Mouse (Mus musculus): ENCODE data around the gene Marcks. TPM values are rescaled to one million over a fixed set of nuclear protein-coding genes. Genes with fewer than 3 reads are reported as not detected.

The Marcks gene
- total and polyA plus RNA-seq, 2 experiments from 2014 or later = 242 to 341 TPM

DNA sequence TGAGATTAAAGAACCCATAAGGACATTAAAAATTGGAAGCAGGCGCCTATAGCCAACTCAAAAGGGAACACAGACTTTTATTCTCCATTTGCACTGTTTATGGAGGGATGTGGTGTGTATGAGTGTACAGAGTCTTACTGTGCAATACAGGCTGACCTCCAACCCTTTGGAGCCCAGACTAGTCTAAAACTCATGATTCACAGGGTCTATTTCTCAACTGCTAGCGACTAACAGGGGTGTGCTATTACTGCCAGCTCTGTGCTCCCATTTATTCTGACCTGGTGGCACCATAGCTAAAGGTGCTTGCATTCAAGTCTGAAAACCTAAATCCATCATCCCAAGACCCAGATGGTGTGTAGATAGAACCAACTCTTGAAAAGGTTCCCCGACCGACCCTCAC is 2.9 kb upstream of the Marcks start:
- no peak for DNase-seq (ENCODE audit: low spot score)
- no peak for TF ChIP-seq CTCF (IDR thresholded peaks at IDR 0.05; ENCODE audit: low read depth)
- H3K27ac ChIP-seq = peak overlapping the region; percentile 100
- WGBS = 55% methylated on average over 4 of the region's 4 CpGs
- no peaks in the 10 kb centered on the region for H3K36me3 ChIP-seq (ENCODE audit: insufficient read depth, low read length)
- ATAC-seq = no peak
- no peaks in the 10 kb centered on the region for H3K9me3 ChIP-seq (ENCODE audit: low read length)
- peak overlapping the region; percentile 94 for H3K4me3 ChIP-seq (ENCODE audit: low read length)
- H3K4me1 ChIP-seq (ENCODE audit: insufficient read depth, low read length) = no peaks in the 10 kb centered on the region
- H3K27me3 ChIP-seq (ENCODE audit: insufficient read depth, low read length) = no peaks in the 10 kb centered on the region
- H3K4me2 ChIP-seq (ENCODE audit: low read depth, low read length) = peak overlapping the region; percentile 80
- peak overlapping the region; percentile 98 for H3K9ac ChIP-seq (replicated peaks; ENCODE audit: low read length)

DNA sequence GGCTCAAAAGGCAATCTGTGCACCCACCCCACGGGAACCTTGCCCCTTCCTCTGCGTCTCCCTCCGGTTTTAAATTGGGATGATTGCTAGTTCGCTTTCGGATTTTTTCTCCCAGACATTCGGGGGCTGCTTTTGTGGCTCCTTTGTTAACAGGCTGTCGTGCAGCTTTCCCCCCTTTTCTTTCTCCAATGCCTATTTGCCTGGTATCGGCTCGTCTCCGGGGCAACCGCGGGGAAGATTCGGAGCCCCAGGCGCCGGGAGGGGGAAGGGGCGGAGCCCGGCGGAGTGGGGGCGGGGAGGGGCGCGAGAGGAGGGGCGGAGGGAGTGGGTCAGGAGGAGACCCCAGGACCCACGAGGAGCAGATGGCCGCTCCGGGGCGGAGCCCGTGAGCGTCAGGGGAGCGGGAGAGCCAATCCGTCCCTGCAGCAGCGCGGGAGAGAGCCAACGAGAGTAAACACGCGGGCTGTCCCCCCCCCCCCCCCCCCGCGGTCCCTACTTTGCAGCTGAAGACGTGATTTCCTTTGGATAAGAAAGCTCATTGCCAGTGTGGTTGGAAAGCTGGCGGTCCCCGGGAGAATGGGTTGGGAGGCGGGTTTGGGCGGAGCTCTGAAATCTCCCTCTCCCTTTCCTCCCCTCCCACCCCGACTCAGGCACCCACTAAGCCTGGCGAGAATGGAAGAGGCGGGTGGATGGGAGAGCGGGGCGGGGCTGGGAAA is 2.2 kb upstream of the Marcks start:
- Histone ChIP-seq H3K9ac (replicated peaks; ENCODE audit: low read length) (peak overlapping the region; percentile 98), H3K9me3 (ENCODE audit: low read length) (no peaks in the 10 kb centered on the region), H3K27ac (peak overlapping the region; percentile 100), H3K4me3 (ENCODE audit: low read length) (peak overlapping the region; percentile 94), H3K4me2 (ENCODE audit: low read depth, low read length) (peak overlapping the region; percentile 80), H3K36me3 (ENCODE audit: insufficient read depth, low read length) (no peaks in the 10 kb centered on the region), H3K27me3 (ENCODE audit: insufficient read depth, low read length) (no peaks in the 10 kb centered on the region), H3K4me1 (ENCODE audit: insufficient read depth, low read length) (no peaks in the 10 kb centered on the region)
- TF ChIP-seq CTCF (IDR thresholded peaks at IDR 0.05; ENCODE audit: low read depth) = no peak
- DNase-seq (ENCODE audit: low spot score) (peak; percentile 98), ATAC-seq (peak; percentile 93)
- under 1% methylated on average over 39 of the region's 47 CpGs for WGBS

GRCm38 (mm10) chr10:37140166-37140735 is 1.5 kb upstream of the Marcks start:
- Histone ChIP-seq H3K9me3 (ENCODE audit: low read length) (no peaks in the 10 kb centered on the region), H3K27ac (peak overlapping the region; percentile 100), H3K9ac (replicated peaks; ENCODE audit: low read length) (peak overlapping the region; percentile 98), H3K36me3 (ENCODE audit: insufficient read depth, low read length) (no peaks in the 10 kb centered on the region), H3K4me3 (ENCODE audit: low read length) (peak overlapping the region; percentile 94), H3K4me1 (ENCODE audit: insufficient read depth, low read length) (no peaks in the 10 kb centered on the region), H3K4me2 (ENCODE audit: low read depth, low read length) (peak overlapping the region; percentile 80), H3K27me3 (ENCODE audit: insufficient read depth, low read length) (no peaks in the 10 kb centered on the region)
- peak; percentile 14; the same call in 1 of the 2 replicates for TF ChIP-seq CTCF (IDR thresholded peaks at IDR 0.05; ENCODE audit: low read depth)
- under 1% methylated on average over 24 of the region's 24 CpGs for WGBS
- ATAC-seq (peak; percentile 2), DNase-seq (ENCODE audit: low spot score) (peak; percentile 66)

DNA sequence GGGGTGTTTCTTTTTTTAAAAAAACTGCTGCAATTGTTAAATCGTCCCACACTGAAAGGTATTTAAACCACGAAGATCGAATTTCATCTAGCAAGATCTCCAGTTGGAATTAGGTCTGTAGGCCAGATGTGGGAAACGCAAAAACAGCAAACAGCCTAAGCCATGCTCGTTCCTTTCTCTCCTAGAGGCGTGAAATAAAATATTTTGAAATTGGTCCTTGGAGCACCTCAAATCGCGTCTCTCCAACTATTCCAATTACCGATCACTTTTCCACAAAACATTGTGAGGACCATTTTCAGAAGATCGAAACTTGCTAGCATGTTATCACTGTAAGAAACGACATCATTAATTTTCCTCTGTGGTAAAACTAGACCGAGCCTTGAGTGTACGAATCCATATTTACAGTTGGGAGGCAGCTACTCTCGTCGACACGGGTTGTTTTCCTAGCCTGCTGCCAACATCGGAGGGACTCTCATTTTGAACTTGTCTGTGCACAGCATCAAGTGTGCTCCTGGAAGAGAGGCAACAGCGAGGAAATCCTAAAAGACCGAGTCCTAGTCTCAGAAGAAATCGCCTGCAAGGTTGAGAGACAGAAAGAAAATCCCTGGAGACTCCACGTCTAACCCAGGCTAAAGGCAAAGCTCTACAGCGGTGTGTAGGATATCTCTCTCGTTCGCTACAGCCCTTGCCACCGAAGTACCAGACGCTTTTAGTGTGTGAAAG is 884 bp upstream of the Marcks start:
- TF ChIP-seq CTCF (IDR thresholded peaks at IDR 0.05; ENCODE audit: low read depth) = no peak
- Histone ChIP-seq H3K9ac (replicated peaks; ENCODE audit: low read length) (peak overlapping the region; percentile 98), H3K4me3 (ENCODE audit: low read length) (peak overlapping the region; percentile 94), H3K9me3 (ENCODE audit: low read length) (no peaks in the 10 kb centered on the region), H3K4me1 (ENCODE audit: insufficient read depth, low read length) (no peaks in the 10 kb centered on the region), H3K4me2 (ENCODE audit: low read depth, low read length) (peak overlapping the region; percentile 80), H3K27me3 (ENCODE audit: insufficient read depth, low read length) (no peaks in the 10 kb centered on the region), H3K27ac (peak overlapping the region; percentile 100), H3K36me3 (ENCODE audit: insufficient read depth, low read length) (0 out of 2 replicates have a peak, but pooled peaks cover 4% of the 10 kb centered on the region)
- ATAC-seq (no peak), DNase-seq (ENCODE audit: low spot score) (peak; percentile 75)
- under 1% methylated on average over 26 of the region's 26 CpGs for WGBS

GRCm38 (mm10) chr10:37138311-37138731 is 399 bp downstream of the Marcks start:
- under 1% methylated on average over 26 of the region's 26 CpGs for WGBS
- ATAC-seq = no peak
- Histone ChIP-seq H3K27ac (peak overlapping the region; percentile 100), H3K4me1 (ENCODE audit: insufficient read depth, low read length) (peaks cover 5% of the 10 kb centered on the region; the same call in 1 of the 2 replicates), H3K4me2 (ENCODE audit: low read depth, low read length) (peak overlapping the region; percentile 70), H3K36me3 (ENCODE audit: insufficient read depth, low read length) (0 out of 2 replicates have a peak, but pooled peaks cover 4% of the 10 kb centered on the region), H3K27me3 (ENCODE audit: insufficient read depth, low read length) (no peaks in the 10 kb centered on the region), H3K9me3 (ENCODE audit: low read length) (no peaks in the 10 kb centered on the region), H3K9ac (replicated peaks; ENCODE audit: low read length) (peak overlapping the region; percentile 98), H3K4me3 (ENCODE audit: low read length) (peak overlapping the region; percentile 94)
- no peak for DNase-seq (ENCODE audit: low spot score)
- no peak for TF ChIP-seq CTCF (IDR thresholded peaks at IDR 0.05; ENCODE audit: low read depth)

GRCm38 (mm10) chr10:37137531-37138310 is 999 bp downstream of the Marcks start:
- Histone ChIP-seq H3K4me1 (ENCODE audit: insufficient read depth, low read length) (peaks cover 5% of the 10 kb centered on the region; the same call in 1 of the 2 replicates), H3K9me3 (ENCODE audit: low read length) (no peaks in the 10 kb centered on the region), H3K9ac (replicated peaks; ENCODE audit: low read length) (peak overlapping the region; percentile 98), H3K27me3 (ENCODE audit: insufficient read depth, low read length) (no peaks in the 10 kb centered on the region), H3K4me3 (ENCODE audit: low read length) (peak overlapping the region; percentile 94), H3K4me2 (ENCODE audit: low read depth, low read length) (peak overlapping the region; percentile 70), H3K27ac (peak overlapping the region; percentile 100), H3K36me3 (ENCODE audit: insufficient read depth, low read length) (0 out of 2 replicates have a peak, but pooled peaks cover 4% of the 10 kb centered on the region)
- no peak for TF ChIP-seq CTCF (IDR thresholded peaks at IDR 0.05; ENCODE audit: low read depth)
- under 1% methylated on average over 24 of the region's 24 CpGs for WGBS
- DNase-seq (ENCODE audit: low spot score) = peak; percentile 80
- peak; percentile 6 for ATAC-seq

Measured in hindbrain, postnatal 0 days (tissue).